Mouse (Mus musculus): Measurements from ENCODE around the gene Zfp341. TPM values are rescaled to one million over a fixed set of nuclear protein-coding genes. Genes with fewer than 3 reads are reported as not detected.

The Zfp341 gene
- polyA plus RNA-seq (2011; ENCODE audit: insufficient read depth, insufficient read length, low read depth, missing spikeins) = 3.8 and 5.0 TPM in 2 replicates

DNA sequence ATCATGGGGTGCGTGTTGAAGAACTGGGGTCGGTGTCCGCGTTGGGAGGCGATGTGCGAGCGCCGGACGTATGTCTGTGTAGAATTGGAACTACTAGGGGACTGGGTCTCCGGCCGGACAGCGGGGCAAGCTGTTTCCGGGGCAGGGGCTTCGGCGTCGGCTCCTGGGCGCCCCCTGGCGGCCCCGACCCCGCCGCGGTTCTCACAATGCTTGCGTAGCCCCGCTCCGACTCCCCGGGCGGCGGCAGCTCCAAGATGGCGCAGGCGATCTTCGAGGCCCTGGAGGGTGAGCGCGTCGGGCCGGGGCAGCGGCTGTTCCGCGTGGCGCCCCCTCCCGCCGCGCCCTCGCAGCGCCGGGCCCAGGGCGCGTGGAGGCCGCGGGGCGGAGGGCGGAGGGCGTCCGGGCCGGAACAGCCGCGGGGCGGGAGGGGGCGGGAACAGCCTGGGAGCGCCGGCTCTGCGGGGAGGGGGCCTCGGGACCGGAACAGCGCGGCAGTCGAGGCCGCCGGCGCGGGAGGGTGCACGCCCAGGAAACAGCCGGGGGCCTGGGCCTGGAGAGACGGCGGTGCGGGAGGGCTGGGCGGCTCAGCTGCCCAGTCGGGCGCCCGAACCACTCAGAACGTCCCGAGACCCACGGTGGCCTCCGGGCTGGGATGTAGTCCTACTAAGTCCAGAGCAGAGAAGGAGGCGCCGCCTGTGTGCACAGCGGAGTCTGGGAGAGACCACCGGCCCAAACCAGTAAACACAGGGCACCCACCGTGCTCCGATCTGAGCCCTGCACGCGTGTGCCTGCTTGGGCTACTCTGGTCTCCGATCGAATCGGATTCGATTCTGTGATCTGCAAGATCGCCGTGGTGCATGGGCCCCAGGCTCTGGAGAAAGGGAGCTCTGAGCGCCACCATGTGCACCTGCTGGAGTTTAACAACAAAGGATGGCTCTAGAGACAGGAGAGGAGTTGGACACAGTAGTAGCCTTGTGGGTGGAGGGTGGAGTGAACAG, at the start of gene Zfp341, which contains the start of gene 4930519P11Rik:
Gene Zfp341, plus strand, starts transcription at position 180 of the 998 bp plus-strand sequence.
Gene 4930519P11Rik, minus strand, starts transcription at position 320 of the 998 bp plus-strand sequence.
- H3K9me3 ChIP-seq (replicated peaks; ENCODE audit: control insufficient read depth, insufficient read depth, low read length, poor library complexity, severe bottlenecking) = no peaks in the 10 kb centered on the region
- H3K4me3 ChIP-seq (ENCODE audit: low read depth, low read length) = peak within 1 kb of the TSS; percentile 87
- TF ChIP-seq CTCF (IDR thresholded peaks at IDR 0.05; ENCODE audit: low read depth, low read length) = peak; percentile 52
- TF ChIP-seq POLR2A (IDR thresholded peaks at IDR 0.05; ENCODE audit: insufficient read depth, low read length) = peak; percentile 24
- no peak; the same call in 1 of the 2 replicates for TF ChIP-seq EP300 (IDR thresholded peaks at IDR 0.05; ENCODE audit: insufficient read depth, low read depth, low read length)
- H3K4me1 ChIP-seq (ENCODE audit: control insufficient read depth, insufficient read depth, low read length) = no peaks in the 10 kb centered on the region
- no peaks in the 10 kb centered on the region for H3K36me3 ChIP-seq (ENCODE audit: control insufficient read depth, insufficient read depth, low read length, poor library complexity, severe bottlenecking)
- H3K27ac ChIP-seq (ENCODE audit: insufficient read depth, low read length) = peak within 1 kb of the TSS; percentile 95
- no peaks in the 10 kb centered on the region for H3K27me3 ChIP-seq (ENCODE audit: control insufficient read depth, insufficient read depth, low read length, poor library complexity, severe bottlenecking)
- peak within 1 kb of the TSS; percentile 90 for H3K9ac ChIP-seq (ENCODE audit: low read depth, poor library complexity, severe bottlenecking)

DNA sequence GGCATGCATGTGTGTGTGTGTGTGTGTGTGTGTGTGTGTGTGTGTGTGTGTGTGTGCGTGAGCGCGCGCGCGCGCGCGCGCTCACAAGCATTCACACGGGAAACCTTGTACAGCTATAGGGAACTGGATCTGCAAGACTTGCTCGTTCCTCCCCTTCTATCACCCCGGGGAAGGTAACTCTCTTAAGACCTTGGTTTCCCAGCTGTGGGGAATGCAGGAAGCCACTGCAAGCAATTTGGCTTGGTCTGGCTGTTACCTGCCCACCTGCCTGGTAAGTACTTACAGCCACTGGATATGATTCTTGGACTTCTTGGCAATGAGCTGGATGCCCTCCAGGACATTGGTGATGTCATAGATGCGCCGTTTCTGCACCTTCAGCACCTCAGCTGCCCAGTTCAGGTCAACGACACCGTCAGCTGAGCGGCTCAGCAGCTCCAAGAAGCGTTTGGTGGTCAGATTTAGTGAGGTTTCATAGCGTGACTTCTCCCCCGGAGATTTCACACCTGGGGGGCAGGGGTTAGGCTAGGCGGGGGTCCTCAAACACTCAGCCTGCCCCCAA, 49.4 kb upstream of the Zfp341 start:
- H3K9me3 ChIP-seq (replicated peaks; ENCODE audit: control insufficient read depth, insufficient read depth, low read length, poor library complexity, severe bottlenecking) = no peaks in the 10 kb centered on the region
- TF ChIP-seq CTCF (IDR thresholded peaks at IDR 0.05; ENCODE audit: low read depth, low read length) (no peak), EP300 (IDR thresholded peaks at IDR 0.05; ENCODE audit: insufficient read depth, low read depth, low read length) (no peak), POLR2A (IDR thresholded peaks at IDR 0.05; ENCODE audit: insufficient read depth, low read length) (no peak)
- no peak overlapping the region for H3K4me3 ChIP-seq (ENCODE audit: low read depth, low read length)
- peaks cover 1% of the 10 kb centered on the region for H3K4me1 ChIP-seq (ENCODE audit: control insufficient read depth, insufficient read depth, low read length)
- H3K27me3 ChIP-seq (ENCODE audit: control insufficient read depth, insufficient read depth, low read length, poor library complexity, severe bottlenecking) = no peaks in the 10 kb centered on the region
- no peak overlapping the region for H3K9ac ChIP-seq (ENCODE audit: low read depth, poor library complexity, severe bottlenecking)
- peaks cover 16% of the 10 kb centered on the region for H3K36me3 ChIP-seq (ENCODE audit: control insufficient read depth, insufficient read depth, low read length, poor library complexity, severe bottlenecking)
- no peak overlapping the region for H3K27ac ChIP-seq (ENCODE audit: insufficient read depth, low read length)

DNA sequence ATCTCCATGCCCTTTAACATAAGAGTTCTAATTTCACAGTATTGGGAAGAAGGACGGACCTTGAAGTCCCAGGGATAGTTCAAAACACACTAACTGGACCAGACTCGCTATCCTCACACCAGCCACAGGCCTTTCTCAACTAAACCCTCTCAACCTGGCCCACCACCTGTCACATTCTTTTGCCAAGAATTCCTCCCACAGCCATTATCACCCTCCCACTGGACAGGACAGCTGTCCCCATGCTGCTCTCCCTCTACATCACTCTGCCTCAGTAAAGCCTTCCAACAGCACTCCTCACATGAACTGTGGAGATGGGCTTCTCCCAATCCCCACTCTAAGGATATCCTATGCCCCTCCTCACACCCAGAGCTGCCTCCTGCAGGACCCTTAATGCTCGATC, 47.5 kb upstream of the Zfp341 start:
- Histone ChIP-seq H3K27me3 (ENCODE audit: control insufficient read depth, insufficient read depth, low read length, poor library complexity, severe bottlenecking) (no peaks in the 10 kb centered on the region), H3K9ac (ENCODE audit: low read depth, poor library complexity, severe bottlenecking) (no peak overlapping the region), H3K36me3 (ENCODE audit: control insufficient read depth, insufficient read depth, low read length, poor library complexity, severe bottlenecking) (peaks cover 16% of the 10 kb centered on the region), H3K27ac (ENCODE audit: insufficient read depth, low read length) (no peak overlapping the region), H3K4me3 (ENCODE audit: low read depth, low read length) (no peak overlapping the region), H3K4me1 (ENCODE audit: control insufficient read depth, insufficient read depth, low read length) (peaks cover 1% of the 10 kb centered on the region), H3K9me3 (replicated peaks; ENCODE audit: control insufficient read depth, insufficient read depth, low read length, poor library complexity, severe bottlenecking) (no peaks in the 10 kb centered on the region)
- no peak for TF ChIP-seq CTCF (IDR thresholded peaks at IDR 0.05; ENCODE audit: low read depth, low read length)
- TF ChIP-seq POLR2A (IDR thresholded peaks at IDR 0.05; ENCODE audit: insufficient read depth, low read length) = no peak
- TF ChIP-seq EP300 (IDR thresholded peaks at IDR 0.05; ENCODE audit: insufficient read depth, low read depth, low read length) = no peak

DNA sequence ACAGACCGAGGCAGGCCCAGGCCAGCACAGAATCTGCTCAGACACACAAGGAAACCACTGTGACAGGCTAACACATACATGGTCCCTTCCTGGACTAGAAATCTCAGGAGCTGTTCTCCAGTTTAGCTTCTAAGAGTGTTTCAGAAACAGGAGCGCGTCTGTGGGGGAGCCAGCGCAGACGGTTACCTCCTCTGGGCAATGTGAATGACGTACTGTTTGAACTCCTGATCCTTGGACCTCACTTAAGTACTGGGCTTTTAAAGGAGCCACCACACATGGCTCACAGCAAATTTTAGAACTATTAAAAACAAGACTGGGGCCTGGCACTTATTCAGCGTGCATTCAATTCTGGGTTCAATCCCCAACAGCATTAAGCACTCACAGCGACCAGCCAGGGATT, 46.5 kb upstream of the Zfp341 start:
- TF ChIP-seq EP300 (IDR thresholded peaks at IDR 0.05; ENCODE audit: insufficient read depth, low read depth, low read length) (no peak), POLR2A (IDR thresholded peaks at IDR 0.05; ENCODE audit: insufficient read depth, low read length) (no peak), CTCF (IDR thresholded peaks at IDR 0.05; ENCODE audit: low read depth, low read length) (no peak)
- Histone ChIP-seq H3K4me3 (ENCODE audit: low read depth, low read length) (no peak overlapping the region), H3K9ac (ENCODE audit: low read depth, poor library complexity, severe bottlenecking) (no peak overlapping the region), H3K9me3 (replicated peaks; ENCODE audit: control insufficient read depth, insufficient read depth, low read length, poor library complexity, severe bottlenecking) (no peaks in the 10 kb centered on the region), H3K36me3 (ENCODE audit: control insufficient read depth, insufficient read depth, low read length, poor library complexity, severe bottlenecking) (peaks cover 15% of the 10 kb centered on the region), H3K27me3 (ENCODE audit: control insufficient read depth, insufficient read depth, low read length, poor library complexity, severe bottlenecking) (no peaks in the 10 kb centered on the region), H3K27ac (ENCODE audit: insufficient read depth, low read length) (no peak overlapping the region), H3K4me1 (ENCODE audit: control insufficient read depth, insufficient read depth, low read length) (peaks cover 1% of the 10 kb centered on the region)

DNA sequence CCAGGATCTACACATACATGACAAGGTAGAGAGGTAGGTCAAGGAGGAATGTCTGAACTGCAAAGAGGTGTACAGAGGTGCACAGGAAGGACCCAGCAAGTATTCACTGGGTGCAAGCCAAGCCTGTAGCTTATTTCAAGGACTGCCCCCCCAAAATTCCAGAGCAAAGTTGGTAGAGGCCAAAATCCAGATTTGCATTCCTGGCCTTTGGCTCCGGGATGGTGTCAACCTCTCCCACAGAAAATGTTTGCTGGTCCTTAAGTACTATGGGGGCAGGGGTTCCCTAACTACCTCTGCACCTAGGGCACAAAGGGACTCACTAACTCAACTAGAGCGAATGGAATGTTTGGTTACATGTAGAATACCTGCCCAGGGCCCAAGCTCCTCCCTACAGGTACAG, 45.3 kb upstream of the Zfp341 start:
- Histone ChIP-seq H3K27ac (ENCODE audit: insufficient read depth, low read length) (no peak overlapping the region), H3K9ac (ENCODE audit: low read depth, poor library complexity, severe bottlenecking) (peak overlapping the region; percentile 85; the same call in 1 of the 2 replicates), H3K4me1 (ENCODE audit: control insufficient read depth, insufficient read depth, low read length) (peaks cover 1% of the 10 kb centered on the region), H3K4me3 (ENCODE audit: low read depth, low read length) (peak overlapping the region; percentile 99), H3K9me3 (replicated peaks; ENCODE audit: control insufficient read depth, insufficient read depth, low read length, poor library complexity, severe bottlenecking) (no peaks in the 10 kb centered on the region), H3K36me3 (ENCODE audit: control insufficient read depth, insufficient read depth, low read length, poor library complexity, severe bottlenecking) (peaks cover 11% of the 10 kb centered on the region), H3K27me3 (ENCODE audit: control insufficient read depth, insufficient read depth, low read length, poor library complexity, severe bottlenecking) (no peaks in the 10 kb centered on the region)
- TF ChIP-seq EP300 (IDR thresholded peaks at IDR 0.05; ENCODE audit: insufficient read depth, low read depth, low read length) (no peak), CTCF (IDR thresholded peaks at IDR 0.05; ENCODE audit: low read depth, low read length) (no peak), POLR2A (IDR thresholded peaks at IDR 0.05; ENCODE audit: insufficient read depth, low read length) (no peak)

Data from ES-Bruce4 (cell line).